Mouse (Mus musculus) liver, adult 2 months (tissue): ENCODE results near the gene Efcab8.

Experiments
- CTCF ChIP-seq: fragments of 200-500 bp; IDR thresholded peaks from 2 replicates; pipeline ENCODE4 v1.5.1; 2011; ENCODE audit warnings: low read depth, low read length, control low read depth
- POLR2A ChIP-seq: fragments of 200-500 bp; IDR thresholded peaks from 2 replicates; pipeline ENCODE4 v1.6.1; 2011; ENCODE audit warnings: low read length, control low read depth; ENCODE audit not compliant: insufficient read depth; ENCODE audit errors: extremely low read depth

- TF ChIP-seq POLR2A: no peak
- no peak for TF ChIP-seq CTCF
These were observed 82.2 kb downstream of the Efcab8 start for GRCm38 (mm10) chr2:153861960-153862359.
